Mouse (Mus musculus): ENCODE measurements at regions not wholly inside any gene's neighbourhood (a gene's known extent, or its start where the extent isn't known, plus 50 kb on each side); places are given as distances from the start of the nearest gene placed in this dataset.

DNA sequence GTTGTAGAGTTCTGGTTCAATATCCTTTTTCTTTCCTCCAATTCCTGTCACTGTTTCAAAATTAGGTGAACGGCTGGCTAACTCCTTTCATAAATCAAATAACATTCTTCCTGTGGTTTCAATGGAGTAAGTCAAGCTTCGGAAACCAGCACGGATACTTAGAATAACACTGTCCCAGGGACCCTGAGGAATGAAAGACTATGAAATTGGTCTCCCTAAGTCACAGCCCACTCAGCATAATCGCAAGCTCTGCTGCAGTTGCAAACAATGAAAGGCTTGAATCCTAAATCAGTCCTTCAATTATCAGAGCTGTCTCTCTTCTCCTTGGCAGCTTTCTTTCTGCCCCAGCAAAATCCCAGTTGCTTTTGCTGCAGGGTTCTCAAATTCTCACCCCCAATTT is 475.8 kb downstream of the Rps29 start:
- no peak for DNase-seq

DNA sequence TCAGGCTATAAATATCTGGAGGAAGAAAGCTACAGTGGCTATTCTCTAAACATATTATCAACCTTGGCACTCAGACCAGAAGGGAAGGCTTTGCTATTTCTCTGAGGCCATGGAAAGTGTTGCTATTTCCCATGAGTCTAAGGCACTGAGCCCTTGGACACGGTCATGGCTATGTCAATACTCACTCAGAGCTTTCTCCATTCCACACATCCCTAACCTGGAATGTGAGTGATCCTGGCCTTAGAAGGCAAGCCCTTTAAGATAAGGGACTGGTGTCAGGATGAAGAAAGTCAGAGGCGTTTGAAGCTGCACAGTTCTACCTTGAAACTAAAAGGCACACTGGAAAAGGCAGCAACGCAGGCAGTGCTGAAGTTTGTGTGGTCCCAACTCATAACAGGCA is 478.3 kb downstream of the Rps29 start:
- DNase-seq, result no peak

DNA sequence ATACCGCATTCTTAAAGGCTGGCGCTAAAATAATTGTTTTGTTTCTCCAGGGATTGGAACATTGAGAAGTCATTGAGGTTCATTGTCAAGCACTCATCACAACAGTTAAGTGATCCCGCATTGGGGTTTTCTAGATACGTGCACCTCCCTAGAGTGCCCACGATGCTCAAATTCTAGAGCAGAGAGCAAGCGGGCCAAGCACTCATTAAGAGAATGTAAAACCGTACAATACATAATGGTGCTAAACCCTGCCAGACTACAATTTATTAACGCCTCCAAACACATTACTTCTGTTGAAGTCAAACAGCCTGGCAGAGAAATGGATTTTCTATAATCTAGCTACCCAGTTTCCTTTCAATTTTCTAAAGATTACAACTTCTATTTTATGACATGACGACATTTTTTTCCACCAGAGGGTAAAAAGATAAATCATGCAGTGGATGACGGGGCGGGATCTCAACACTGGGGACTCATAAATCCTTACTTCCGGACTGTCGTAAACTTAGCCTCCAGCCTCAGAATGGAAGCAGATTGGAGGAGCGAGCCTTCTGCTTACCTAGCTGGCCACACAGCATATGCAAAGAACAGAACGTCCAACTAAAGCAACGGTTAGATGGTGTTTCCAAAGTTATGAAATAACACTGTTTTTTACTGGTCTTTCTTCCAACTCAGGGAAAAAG is 482.8 kb downstream of the Rps29 start:
- DNase-seq, result no peak

DNA sequence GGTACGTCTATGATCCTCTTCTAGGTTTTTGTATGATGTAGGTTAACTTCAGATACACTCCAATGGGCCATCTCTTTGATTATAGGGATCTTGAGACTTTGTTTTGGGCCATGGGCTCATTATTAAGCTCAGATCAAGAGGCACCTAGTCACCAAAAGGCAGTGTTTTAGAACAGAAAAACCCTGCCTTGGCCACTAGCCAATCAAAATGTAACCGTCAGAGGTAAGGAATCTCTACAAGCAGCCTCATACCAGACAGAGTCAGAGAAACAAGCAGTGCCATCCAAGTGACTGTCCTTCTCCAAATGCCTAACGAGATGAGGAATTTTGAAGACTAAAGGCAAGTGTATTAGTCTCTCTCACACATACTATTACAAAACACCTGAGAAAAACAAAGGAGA is 487.0 kb downstream of the Rps29 start:
- DNase-seq, result no peak

GRCm38 (mm10) chr12:68645901-68646585 is 512.9 kb downstream of the Rps29 start:
- DNase-seq, result no peak

DNA sequence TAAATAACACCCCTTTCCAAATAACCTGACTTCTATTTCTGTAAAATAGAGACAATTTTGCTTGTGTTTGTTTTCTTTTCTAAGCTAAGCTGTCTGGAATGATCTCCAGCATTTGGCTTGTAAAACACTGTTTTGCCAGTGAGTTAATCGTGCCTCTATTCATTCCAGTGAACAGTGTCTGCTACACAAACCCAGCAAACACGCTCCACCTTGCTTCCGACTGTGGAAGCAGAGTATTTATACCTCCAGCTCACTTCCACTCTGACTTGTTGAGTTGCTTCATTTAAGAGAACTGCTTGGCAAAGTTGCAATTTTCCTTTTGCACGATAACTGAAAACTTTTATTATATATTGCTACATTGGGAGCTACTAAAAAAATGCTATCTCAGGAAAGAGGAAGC is 515.3 kb downstream of the Rps29 start:
- no peak for DNase-seq

DNA sequence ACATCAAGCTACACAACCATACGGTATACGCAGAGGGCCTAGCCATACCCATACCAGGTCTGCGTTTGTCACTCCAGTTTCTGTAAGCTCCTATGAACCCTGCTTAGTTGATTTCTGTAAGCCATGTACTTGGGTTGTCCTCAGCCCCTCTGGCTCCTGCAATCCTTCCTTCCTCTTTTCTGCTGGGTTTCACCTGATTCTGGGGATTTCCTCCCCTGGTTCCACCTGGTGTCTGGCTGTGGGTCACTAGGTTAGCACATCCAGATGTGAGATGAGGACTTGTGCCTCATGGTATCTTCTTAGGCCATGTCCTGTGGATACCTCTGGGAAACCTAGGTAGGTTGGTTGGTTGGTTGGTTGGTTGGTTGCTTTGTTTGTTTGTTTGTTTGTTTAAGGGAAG is 526.5 kb downstream of the Rps29 start:
- DNase-seq, result no peak

DNA sequence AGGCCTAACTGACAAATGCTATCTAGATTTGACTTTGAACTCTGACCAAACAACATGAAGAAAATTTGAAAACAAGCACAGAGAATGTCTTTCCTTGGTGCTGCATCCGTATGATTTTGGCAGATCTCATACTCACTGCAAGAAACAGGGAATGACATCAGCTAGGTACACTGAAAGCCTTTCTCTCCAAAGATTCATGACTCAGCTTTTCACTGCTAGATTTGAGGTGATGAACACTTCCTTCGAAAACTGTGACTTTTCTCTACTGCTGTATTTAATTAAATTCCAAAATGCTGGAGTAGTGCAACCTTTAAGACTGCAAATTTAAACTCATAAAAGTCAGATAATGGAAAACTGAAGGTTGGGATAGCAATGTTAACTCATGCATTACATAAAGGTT is 540.6 kb downstream of the Rps29 start:
- DNase-seq, result no peak

DNA sequence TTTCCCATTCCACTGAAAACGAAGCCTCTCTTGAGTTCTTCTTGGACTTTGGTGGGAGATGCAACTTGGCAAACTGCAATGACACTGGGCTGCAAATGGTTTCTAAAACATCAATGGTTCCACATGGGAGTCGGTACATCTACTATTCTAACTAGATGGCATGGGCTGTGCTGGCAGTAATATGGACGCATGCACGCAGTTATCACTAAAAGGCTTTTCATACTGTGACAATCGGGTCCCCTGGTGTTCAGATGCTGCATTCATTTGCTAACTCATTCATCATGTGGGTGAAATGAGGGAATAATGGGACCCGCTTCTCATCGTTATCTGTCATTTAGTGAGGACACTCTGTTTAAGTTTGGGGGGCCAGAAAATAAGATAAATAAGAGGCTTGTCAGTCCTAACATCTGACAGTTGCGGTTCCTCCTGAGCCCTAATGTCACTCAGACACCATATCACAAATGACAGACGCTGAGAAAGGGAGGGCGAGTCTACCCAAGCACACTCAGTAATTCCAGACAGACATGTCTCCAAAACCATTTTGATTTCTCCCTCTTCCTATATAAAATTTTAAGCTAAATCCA is 553.5 kb downstream of the Rps29 start:
- no peak for DNase-seq

- DNase-seq, result no peak
Observed at GRCm38 (mm10) chr12:68604524-68605299, 554.3 kb downstream of the Rps29 start.

GRCm38 (mm10) chr12:68602682-68603081 is 556.3 kb downstream of the Rps29 start:
- DNase-seq, result no peak

GRCm38 (mm10) chr12:68601366-68601765 is 557.6 kb downstream of the Rps29 start:
- no peak for DNase-seq

- peak; percentile 9 for DNase-seq
Observed at GRCm38 (mm10) chr12:68599681-68600596, 559.0 kb downstream of the Rps29 start.

GRCm38 (mm10) chr12:68599016-68599616 is 559.9 kb downstream of the Rps29 start:
- no peak for DNase-seq

DNA sequence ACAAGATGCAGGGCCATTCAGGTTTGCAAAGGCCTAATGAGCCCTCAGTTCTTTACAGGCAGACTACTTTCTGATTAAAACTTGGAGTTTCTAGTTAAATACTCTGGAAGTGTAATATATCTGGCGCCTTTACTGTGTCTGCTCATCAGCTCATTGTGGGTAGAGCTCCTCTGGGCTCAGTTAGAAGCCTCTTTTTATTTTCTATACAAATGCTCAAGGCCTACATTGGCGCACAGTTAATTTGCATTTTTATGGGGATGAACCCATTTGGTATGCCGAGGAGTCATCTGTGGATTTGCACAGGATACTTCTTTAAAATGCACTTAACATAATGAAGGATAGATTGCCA is 573.5 kb downstream of the Rps29 start:
- no peak for DNase-seq

GRCm38 (mm10) chr12:68584786-68585523 is 574.0 kb downstream of the Rps29 start:
- DNase-seq, result no peak

DNA sequence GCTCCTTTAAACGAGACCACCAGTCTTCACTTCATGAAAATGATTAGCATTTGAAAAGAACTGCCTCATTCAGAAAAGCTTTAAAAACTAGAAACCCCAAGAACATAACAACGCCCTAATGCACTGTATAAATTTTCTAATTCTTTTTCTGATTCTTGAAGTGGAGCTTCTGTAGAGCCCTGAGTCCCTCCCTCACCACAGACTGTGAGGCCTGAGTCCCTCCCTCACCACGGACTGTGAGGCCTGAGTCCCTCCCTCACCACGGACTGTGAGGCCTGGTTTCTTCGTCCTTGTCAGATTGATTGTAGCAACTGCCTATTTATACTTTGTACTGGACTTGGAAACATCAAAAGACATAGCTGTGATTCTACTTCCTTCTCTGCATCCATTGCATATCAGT is 579.1 kb downstream of the Rps29 start:
- DNase-seq, result no peak

DNA sequence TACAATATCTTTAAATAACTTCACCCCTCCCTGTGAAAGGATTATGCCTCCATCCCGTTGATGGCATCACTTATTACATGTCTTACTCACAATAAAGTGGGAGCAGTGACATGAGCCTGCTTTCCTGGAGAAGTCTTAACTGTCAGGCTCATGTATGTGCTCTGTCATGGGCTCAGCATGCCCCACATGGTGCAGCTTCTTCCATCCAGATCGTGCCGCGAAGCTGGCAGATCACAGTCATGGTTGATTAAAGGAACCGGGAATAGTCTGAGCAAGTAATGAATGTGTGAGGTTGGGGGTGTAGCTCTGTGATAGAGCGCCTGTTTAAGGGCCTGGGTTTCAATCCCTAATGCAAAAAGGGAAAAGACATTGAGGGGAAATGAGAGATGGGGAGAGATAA is 581.5 kb downstream of the Rps29 start:
- DNase-seq, result no peak

- no peak for DNase-seq
Observed at GRCm38 (mm10) chr12:68576855-68577254, 582.1 kb downstream of the Rps29 start.

DNA sequence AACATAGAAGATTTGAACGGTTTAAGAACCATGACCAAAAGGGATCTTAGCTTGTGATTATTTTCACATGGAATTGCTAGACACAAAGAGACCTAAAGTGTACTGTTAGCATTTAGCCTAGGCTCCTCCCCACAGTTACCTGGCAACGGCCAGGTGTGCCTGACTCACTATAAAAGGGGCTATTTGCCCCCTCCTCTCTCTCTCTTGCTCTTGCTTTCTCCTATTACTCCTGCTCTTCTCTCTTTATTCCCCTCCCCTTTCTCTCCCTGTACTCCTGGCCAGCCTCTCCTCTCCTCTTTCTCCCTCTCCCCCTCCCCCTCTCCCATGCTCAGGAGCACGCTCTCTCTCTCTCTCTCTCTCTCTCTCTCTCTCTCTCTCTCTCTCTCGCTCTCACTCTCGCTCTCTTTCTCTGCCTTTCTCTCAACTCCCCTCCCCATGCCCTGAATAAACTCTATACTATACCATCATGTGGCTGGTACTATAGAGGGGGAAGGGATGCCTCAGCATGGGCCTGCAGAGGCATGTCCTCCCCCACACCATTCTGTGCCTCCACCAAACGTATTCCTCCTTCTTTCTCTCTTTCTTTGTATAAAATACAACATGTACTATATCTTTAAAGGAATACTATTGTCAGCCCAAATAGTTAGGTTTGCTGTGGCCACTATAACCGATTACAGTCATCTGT is 603.9 kb downstream of the Rps29 start:
- no peak for DNase-seq

DNA sequence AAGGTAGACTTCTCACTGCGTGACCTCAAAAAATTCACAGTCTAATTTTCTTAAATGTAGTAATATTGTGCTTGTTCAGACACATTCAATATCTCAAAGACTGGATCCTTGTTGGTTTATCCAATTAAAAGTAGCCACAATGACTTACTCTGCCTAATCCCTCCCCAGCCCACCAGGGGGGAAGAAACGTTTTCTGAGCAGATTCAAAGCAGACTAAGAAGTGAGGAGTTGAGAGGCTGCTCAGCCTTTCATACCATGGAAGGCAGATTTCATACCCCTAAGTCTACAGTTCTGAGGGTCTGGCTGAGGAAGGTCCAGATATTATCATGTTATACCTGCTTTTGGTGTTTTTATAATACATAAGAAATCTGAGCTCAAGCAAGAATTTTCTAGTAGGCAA is 604.7 kb downstream of the Rps29 start:
- no peak for DNase-seq
